Mouse (Mus musculus) forebrain, postnatal 0 days (tissue): Measurements from ENCODE around the gene Pkd1. TPM values are rescaled to one million over a fixed set of nuclear protein-coding genes. Genes with fewer than 3 reads are reported as not detected.
A peak's percentile ranks its signal among the peaks of the same experiment; 100 is the strongest.

Experiments used
- ATAC-seq: fragments of 200-750 bp; cut with Nextera tagmentation; 2 replicates; pipeline ENCODE4 v1.8.0; 2017; ENCODE audit warnings: mild to moderate bottlenecking, moderate library complexity
- DNase-seq: peaks from one replicate; pipeline ENCODE4 v3.0.0-alpha.2; 2015
- H3K27ac ChIP-seq: fragments of 300-500 bp; sonication (generic); 2 replicates; pipeline ENCODE4 v1.5.1; 2014; ENCODE audit warnings: low read depth, mild to moderate bottlenecking, antibody characterized with exemption, low read length, moderate library complexity, mixed read lengths
- H3K27me3 ChIP-seq: fragments of 300-500 bp; sonication (generic); 2 replicates; pipeline ENCODE4 v1.6.1; 2014; ENCODE audit warnings: mild to moderate bottlenecking, low read length, mixed read lengths; ENCODE audit not compliant: insufficient read depth
- H3K36me3 ChIP-seq: fragments of 300-500 bp; sonication (generic); 2 replicates; pipeline ENCODE4 v1.6.1; 2014; ENCODE audit warnings: mild to moderate bottlenecking, moderate library complexity; ENCODE audit not compliant: insufficient read depth
- H3K4me1 ChIP-seq: fragments of 300-500 bp; sonication (generic); 2 replicates; pipeline ENCODE4 v1.6.1; 2014; ENCODE audit warnings: antibody characterized with exemption; ENCODE audit not compliant: insufficient read depth
- H3K4me2 ChIP-seq: fragments of 300-500 bp; sonication (generic); 2 replicates; pipeline ENCODE4 v1.6.1; 2014; ENCODE audit warnings: low read depth, mild to moderate bottlenecking, moderate library complexity
- H3K4me3 ChIP-seq: fragments of 300-500 bp; sonication (generic); 2 replicates; pipeline ENCODE4 v1.5.1; 2014; ENCODE audit warnings: low read depth, low read length, mixed read lengths
- H3K9ac ChIP-seq: fragments of 300-500 bp; sonication (generic); 2 replicates; pipeline ENCODE4 v1.6.1; 2014; ENCODE audit warnings: mild to moderate bottlenecking
- H3K9me3 ChIP-seq: fragments of 300-500 bp; sonication (generic); 2 replicates; pipeline ENCODE4 v1.6.1; 2016; ENCODE audit warnings: low read length
- CTCF ChIP-seq: sonication (generic); IDR thresholded peaks from 2 replicates; pipeline ENCODE4 v1.5.1; 2016; ENCODE audit warnings: antibody characterized with exemption, control low read depth, low read depth
- WGBS: fragments of 180-500 bp; shearing (Covaris S2); extraction: QIAGEN DNeasy Blood & Tissue Kit; methylation state at CpG from one replicate; pipeline ENCODE4 v1.1.7; 2014; 5-methylcytosine and 5-hydroxymethylcytosine counted together
- polyA plus RNA-seq: library from polyadenylated mRNA; unstranded; fragments of >200 nt; fragmentation: Nextera tagmentation; extraction: Ambion mirVana; gene quantifications from 2 replicates; pipeline ENCODE4 v1.2.1, GENCODE M21; 2015
- total RNA-seq: library from RNA; depleted of rRNA; stranded (reverse); fragments of >200 nt; gene quantifications from 2 replicates; pipeline ENCODE4 v1.2.3, GENCODE M21; 2014

Gene Pkd1
- total and polyA plus RNA-seq, 2 experiments from 2014 or later: 8.9 to 58.8 TPM

DNA sequence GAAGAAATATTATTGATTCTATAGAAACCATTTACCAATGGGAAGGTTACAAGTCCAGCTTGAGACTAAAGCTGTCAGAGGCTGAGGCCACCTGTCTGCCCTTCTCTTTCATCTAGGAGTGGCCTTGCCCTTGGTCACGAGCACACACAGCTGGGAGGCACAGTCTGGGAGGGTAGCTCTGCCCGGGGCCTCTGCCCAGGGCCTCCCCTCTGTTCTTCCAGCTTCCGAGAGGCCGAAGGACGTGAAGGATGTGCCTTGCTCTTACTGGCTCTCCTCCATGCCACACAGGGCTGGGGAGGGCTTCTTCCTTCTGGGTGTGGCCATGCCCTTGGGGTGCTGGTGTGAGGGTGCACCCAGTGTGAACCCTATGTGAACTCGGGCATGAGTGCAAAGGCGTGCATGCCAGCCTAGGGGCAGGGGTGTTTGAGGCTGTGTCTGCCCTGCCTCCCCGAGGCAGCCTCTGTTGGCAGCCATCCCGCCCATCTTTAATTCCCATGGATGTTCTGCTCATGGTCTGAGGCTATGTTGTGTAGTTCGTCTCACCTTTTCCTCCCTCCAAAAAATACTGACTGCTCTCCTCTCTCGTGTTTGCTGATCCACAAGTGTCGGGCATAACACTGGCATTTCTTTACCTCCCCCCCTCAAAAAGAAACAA is 41.7 kb upstream of the Pkd1 start:
- no peak for TF ChIP-seq CTCF
- H3K36me3 ChIP-seq: peaks cover 80% of the 10 kb centered on the region

DNA sequence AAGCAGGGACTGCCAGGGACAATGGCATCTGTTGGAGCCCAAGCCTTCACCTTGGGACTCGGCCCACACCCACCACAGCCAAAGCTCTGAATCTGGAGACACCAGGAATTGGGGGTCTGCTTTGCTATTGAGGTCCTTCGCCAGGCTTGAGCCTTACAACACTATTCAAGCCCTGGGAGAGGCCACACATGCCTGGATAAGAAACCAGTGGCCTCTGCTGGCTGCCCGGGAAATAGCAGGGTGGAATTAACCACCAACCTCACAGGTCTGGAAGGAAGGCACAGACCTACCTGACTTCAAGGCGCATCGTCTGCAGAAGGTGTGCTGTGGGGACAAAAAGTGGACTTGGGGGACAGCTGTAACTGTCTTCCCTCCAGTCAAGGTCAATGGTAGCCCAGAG is 36.0 kb upstream of the Pkd1 start:
- DNase-seq (peak; percentile 70), ATAC-seq (peak; percentile 74)
- Histone ChIP-seq H3K27ac (no peak overlapping the region), H3K9ac (no peak overlapping the region), H3K27me3 (no peaks in the 10 kb centered on the region), H3K4me2 (no peak overlapping the region), H3K4me1 (no peaks in the 10 kb centered on the region), H3K36me3 (peaks cover 92% of the 10 kb centered on the region), H3K9me3 (no peaks in the 10 kb centered on the region), H3K4me3 (no peak overlapping the region)
- WGBS: 51% methylated on average over 5 of the region's 5 CpGs
- peak; percentile 79 for TF ChIP-seq CTCF

More for the DNA sequence above, 41.7 kb upstream of the Pkd1 start:
- no peak overlapping the region for H3K4me3 ChIP-seq
- no peak for ATAC-seq
- H3K27me3 ChIP-seq: no peaks in the 10 kb centered on the region
- H3K9me3 ChIP-seq: no peaks in the 10 kb centered on the region
- H3K4me2 ChIP-seq: no peak overlapping the region
- H3K9ac ChIP-seq: no peak overlapping the region
- H3K4me1 ChIP-seq: no peaks in the 10 kb centered on the region
- no peak overlapping the region for H3K27ac ChIP-seq
- no peak for DNase-seq
- WGBS: 75% methylated on average over 12 of the region's 12 CpGs

- peaks cover 93% of the 10 kb centered on the region for H3K36me3 ChIP-seq
- no peak overlapping the region for H3K4me3 ChIP-seq
- H3K9ac ChIP-seq: no peak overlapping the region
- no peak for TF ChIP-seq CTCF
- H3K4me1 ChIP-seq: no peaks in the 10 kb centered on the region
- no peaks in the 10 kb centered on the region for H3K9me3 ChIP-seq
- no peak; the same call in 1 of the 2 replicates for ATAC-seq
- no peak overlapping the region for H3K27ac ChIP-seq
- no peak overlapping the region for H3K4me2 ChIP-seq
- no peaks in the 10 kb centered on the region for H3K27me3 ChIP-seq
- no peak for DNase-seq
- WGBS: 89% methylated on average over 24 of the region's 24 CpGs
These were observed 35.1 kb upstream of the Pkd1 start for GRCm38 (mm10) chr17:24514270-24515257.

- H3K36me3 ChIP-seq: peaks cover 39% of the 10 kb centered on the region
- H3K4me2 ChIP-seq: no peak overlapping the region
- H3K9ac ChIP-seq: no peak overlapping the region
- WGBS: 94% methylated on average over 4 of the region's 4 CpGs
- H3K27ac ChIP-seq: no peak overlapping the region
- no peaks in the 10 kb centered on the region for H3K9me3 ChIP-seq
- H3K4me1 ChIP-seq: no peaks in the 10 kb centered on the region
- no peak overlapping the region for H3K4me3 ChIP-seq
- no peak for ATAC-seq
- no peak for DNase-seq
- no peaks in the 10 kb centered on the region for H3K27me3 ChIP-seq
- no peak for TF ChIP-seq CTCF
These were observed 29.2 kb upstream of the Pkd1 start for GRCm38 (mm10) chr17:24520450-24520849.

- Histone ChIP-seq H3K4me2 (no peak overlapping the region), H3K36me3 (peaks cover 4% of the 10 kb centered on the region), H3K27ac (no peak overlapping the region), H3K4me1 (peaks cover 17% of the 10 kb centered on the region), H3K27me3 (no peaks in the 10 kb centered on the region), H3K4me3 (no peak overlapping the region), H3K9ac (no peak overlapping the region), H3K9me3 (no peaks in the 10 kb centered on the region)
- no peak for DNase-seq
- TF ChIP-seq CTCF: no peak
- WGBS: 85% methylated on average over 2 of the region's 2 CpGs
- no peak for ATAC-seq
These were observed 24.9 kb upstream of the Pkd1 start for GRCm38 (mm10) chr17:24524734-24525133.

GRCm38 (mm10) chr17:24527315-24527714 is 22.3 kb upstream of the Pkd1 start:
- H3K4me2 ChIP-seq: peak overlapping the region; percentile 53
- peaks cover 25% of the 10 kb centered on the region for H3K4me1 ChIP-seq
- peak overlapping the region; percentile 69 for H3K9ac ChIP-seq
- peak overlapping the region; percentile 81 for H3K27ac ChIP-seq
- H3K36me3 ChIP-seq: peaks cover 14% of the 10 kb centered on the region
- TF ChIP-seq CTCF: no peak
- no peaks in the 10 kb centered on the region for H3K9me3 ChIP-seq
- under 1% methylated on average over 19 of the region's 19 CpGs for WGBS
- no peaks in the 10 kb centered on the region for H3K27me3 ChIP-seq
- DNase-seq (no peak), ATAC-seq (peak; percentile 24; the same call in 1 of the 2 replicates)
- peak overlapping the region; percentile 67 for H3K4me3 ChIP-seq
